Mouse (Mus musculus) lung, postnatal 25 days (tissue): ENCODE data around the gene Klk1b24.
"Not testable (repeated sequence)": the region's sequence is repeated elsewhere in the genome, so short reads cannot be mapped to it uniquely, and the experiment has no call there.

Source experiments
- DNase-seq: peaks from one replicate; pipeline ENCODE4 v3.0.0; 2022; ENCODE audit warnings: low spot score

Klk1b24 gene

DNA sequence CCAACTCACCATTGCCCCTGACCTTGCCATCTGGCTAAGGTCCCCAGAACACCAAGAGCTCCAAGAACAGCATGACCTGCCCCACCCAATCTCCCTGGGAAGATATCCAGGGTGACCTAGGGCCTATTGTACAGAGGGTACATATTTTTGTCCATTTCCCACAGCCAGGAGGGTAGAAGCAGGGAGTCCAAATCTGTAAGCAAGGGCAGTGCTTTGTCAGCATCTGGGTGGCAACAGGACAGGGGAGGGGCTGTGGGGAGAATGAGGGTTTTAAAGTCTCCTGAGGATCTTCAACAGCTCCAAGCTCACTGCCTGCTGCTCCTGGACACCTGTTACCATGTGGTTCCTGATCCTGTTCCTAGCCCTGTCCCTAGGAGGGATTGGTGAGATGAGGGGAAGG, at the start of gene Klk1b24:
Gene Klk1b24, plus strand, starts transcription at position 301 of the 400 bp plus-strand sequence.
- DNase-seq: not testable (repeated sequence)

DNA sequence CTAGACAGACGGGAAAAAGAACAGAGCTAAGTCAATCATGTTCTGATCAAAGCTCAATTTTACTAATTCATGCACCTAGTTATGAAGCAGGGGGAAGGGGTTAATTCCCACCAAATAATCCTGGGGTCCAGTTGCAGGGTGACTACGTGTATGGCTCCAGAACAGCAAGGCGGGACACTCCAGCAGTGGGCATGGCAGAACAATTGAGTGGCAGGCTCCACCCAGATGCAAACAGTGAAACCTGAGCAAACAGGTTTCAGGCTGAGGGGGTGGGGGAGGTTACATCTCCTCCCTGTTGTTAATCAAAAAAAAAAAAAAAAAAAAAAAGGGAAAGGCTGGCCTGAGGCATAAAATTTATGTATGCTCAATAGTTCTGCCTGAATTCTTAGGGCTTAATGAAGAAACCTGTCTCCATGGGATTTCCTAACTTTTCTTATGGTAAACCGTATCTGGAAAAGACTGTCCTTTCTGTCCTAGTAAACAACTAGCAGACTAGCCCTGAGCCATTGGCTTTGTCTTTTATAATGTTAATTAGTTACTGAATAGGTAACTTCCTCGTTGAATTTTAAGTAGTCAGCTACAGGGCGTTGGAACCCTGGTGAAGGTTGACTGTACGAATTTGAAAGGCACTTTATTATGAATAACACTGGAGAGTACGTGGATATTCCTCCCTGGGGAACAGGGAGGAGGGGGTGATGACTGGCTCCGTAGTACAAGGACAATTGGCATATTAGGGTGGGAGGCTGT, 8.6 kb upstream of the Klk1b24 start:
- no peak for DNase-seq

DNA sequence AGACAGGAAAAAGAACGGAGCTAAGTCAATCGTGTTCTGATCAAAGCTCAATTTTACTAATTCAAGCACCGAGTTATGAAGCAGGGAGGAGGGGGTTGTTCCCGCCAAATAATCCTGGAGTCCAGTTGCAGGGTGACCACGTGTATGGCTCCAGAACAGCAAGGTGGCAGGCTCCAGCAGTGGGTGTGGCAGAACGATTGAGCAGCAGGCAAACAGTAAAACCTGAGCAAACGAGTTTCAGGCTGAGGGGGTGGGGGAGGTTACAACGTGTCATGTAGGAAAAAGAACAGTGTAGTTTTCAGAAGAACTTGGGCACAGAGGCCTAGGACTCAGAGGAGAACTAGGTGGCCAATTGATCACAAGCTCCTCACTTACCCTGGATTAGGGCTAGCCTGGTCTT, 1.5 kb upstream of the Klk1b24 start:
- not testable (repeated sequence) for DNase-seq

DNA sequence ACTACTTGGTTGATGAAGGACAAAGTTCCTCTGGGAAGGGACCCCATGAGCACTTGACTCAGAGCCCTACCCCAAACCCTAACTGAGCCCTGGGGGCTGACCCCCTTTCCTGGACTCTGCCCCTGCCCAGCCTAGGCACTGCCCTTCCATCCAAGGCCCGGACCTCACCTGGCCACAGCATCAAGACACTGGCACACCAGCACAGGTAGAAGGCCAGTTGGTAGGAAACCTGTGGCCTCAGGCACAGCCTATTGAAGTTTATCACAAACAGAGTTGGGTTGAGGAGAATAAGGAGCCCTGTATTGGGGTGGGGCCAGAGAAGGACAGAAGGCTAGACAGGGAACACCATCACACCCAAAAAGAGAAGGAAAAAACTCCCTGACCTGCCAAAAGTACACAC, 5.4 kb downstream of the Klk1b24 start:
- DNase-seq: not testable (repeated sequence)

DNA sequence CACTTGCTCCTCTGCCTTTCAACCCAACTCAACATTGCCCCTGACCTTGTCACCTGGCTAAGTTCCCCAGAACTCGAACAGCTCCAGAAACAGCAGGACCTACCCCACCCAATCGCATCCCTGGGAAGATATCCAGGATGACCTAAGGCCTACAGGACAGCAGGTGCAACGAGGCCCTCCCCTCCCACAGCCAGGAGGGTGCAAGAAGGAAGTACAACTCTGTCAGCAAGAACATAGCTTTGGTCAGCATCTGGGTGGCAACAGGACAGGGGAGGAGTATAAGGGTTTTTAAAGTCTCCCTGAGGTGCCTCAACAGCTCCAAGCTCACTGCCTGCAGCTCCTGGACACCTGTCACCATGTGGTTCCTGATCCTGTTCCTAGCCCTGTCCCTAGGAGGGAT, 9.9 kb downstream of the Klk1b24 start, which contains the start of gene Klk1b3:
Gene Klk1b3, plus strand, starts transcription at position 301 of the 400 bp plus-strand sequence.
- no peak for DNase-seq

DNA sequence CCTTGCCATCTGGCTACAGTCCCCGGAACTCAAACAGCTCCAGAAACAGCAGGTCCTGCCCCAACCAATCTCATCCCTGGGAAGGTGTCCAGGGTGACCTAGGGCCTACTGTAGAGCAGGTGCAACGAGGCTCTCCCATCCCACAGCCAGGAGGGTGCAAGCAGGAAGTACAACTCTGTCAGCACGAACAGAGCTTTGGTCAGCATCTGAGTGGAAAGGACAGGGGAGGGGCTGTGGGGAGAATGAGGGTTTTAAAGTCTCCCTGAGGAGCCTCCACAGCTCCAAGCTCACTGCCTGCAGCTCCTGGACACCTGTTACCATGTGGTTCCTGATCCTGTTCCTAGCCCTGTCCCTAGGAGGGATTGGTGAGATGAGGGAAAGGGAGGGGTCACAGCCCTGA, 19.1 kb downstream of the Klk1b24 start, which contains the start of gene Klk1b4:
Gene Klk1b4, plus strand, starts transcription at position 301 of the 400 bp plus-strand sequence.
- DNase-seq: not testable (repeated sequence)

DNA sequence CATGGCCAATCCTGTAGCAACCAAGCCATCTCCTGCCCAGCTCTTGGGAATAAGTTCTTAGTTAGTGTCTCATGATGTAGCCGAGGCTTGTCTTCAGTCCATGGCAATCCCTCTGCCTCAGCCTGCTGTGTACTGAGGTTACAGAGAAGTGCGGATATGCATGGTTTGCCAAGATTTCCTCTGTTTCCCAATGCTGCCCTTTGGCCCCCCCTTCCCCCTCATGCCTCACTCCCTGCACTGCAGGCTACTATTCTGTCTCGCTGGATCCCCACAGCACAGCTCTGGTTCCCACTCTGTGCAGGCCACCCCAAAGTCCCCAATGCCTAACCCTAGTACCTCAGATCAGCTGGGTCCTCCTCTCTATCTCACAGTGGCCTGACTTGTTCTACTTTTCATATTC, 20.3 kb downstream of the Klk1b24 start:
- no peak for DNase-seq

DNA sequence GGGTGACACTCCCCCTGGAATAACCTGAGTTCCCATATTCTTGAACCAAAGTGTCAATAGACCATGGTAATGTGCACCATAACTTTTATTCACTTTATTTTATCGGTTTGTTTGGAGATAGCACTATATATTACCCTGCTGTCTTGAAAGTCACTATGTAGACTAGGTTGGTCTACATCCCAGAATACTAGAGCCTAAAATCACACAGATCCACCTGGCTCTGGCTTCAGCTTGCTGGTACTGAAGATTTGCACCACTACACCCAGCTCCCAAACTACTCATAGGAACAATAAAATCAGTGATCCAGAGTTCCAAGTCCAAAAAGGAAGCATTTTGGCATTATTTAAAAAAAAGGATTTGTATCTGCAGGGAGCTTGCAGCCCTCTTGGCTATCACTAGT, 27.6 kb downstream of the Klk1b24 start, which contains the start of gene Klk1b5:
Gene Klk1b5, plus strand, starts transcription at position 301 of the 400 bp plus-strand sequence.
- DNase-seq: no peak

DNA sequence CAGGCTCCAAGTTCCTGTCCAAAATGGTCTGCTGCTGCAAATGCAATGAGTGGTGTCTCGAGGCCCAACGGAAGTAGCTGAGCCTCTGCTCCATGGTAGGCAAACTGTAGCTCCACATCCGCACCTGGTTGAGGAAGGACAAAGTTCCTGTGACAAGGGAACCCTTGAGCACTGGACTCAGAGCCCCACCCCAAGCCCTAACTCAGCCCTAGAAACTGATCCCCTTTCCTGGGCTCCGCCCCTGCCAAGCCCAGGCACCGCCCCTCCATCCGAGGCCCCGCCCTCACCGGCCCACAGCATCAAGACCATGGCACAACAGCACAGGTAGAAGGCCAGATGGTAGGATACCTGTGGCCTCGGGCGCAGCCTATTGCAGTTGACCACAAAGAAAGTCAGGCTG, 33.6 kb downstream of the Klk1b24 start:
- DNase-seq: not testable (repeated sequence)

DNA sequence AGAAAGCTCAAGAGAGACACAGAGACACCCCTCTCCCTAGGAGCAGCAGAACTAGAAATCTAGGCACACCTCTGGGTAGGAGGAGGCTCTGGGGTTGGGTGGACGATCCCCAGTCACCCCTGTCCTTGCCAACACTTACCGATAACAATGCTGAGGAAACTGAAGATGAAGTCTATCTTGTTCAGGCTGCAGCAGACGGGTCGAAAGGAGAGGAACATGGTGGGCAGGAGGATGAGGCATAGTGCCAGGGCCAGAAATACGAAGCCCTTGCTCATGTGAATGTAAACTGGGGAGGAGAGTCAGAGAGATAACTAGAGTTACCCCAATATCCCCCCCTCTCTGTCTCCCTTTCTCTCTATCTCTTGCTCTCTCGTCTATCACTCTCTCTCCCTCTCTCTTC, 34.3 kb downstream of the Klk1b24 start:
- not testable (repeated sequence) for DNase-seq

DNA sequence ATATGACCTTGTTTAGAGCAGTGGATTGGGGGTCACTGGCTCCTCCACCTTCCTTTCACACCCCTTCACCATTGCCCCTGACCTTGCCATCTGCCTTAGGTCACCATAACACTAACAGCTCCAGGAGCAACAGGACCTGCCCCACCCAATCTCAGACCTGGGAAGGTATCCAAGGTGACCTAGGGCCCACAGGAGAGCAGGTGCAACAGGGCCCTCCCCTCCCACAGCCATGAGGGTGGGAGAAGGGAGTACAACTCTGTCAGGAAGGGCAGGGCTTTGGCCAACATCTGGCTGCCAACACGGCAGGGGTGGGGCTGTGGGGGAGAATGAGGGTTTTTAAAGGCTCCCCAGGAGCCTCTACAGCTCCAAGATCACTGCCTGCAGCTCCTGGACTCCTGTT, 37.0 kb downstream of the Klk1b24 start, which contains the start of gene Klk1:
Gene Klk1, plus strand, starts transcription at position 285 of the 400 bp plus-strand sequence.
- DNase-seq: no peak

DNA sequence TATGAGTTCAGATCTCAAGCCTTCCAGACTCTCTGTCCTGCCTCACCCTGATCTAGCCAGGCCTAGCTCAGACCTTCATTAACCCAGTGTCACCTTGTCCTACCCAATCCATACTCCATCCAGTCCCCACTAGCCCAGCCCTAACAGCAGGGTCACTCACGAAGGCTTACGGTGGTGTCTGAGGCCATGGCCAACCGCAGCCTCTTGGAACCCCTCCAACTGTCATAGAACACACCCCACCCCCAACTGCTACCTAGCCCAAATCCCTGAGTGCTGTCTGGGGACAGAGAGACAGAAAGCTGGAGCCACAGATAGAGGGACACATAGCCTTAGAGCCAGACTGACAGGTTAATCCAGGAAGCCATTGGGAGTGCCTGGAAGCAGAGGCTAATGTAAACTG, 47.9 kb downstream of the Klk1b24 start, which contains the start of gene Gm36864:
Gene Gm36864, plus strand, starts transcription at position 269 of the 400 bp plus-strand sequence.
- DNase-seq: no peak

DNA sequence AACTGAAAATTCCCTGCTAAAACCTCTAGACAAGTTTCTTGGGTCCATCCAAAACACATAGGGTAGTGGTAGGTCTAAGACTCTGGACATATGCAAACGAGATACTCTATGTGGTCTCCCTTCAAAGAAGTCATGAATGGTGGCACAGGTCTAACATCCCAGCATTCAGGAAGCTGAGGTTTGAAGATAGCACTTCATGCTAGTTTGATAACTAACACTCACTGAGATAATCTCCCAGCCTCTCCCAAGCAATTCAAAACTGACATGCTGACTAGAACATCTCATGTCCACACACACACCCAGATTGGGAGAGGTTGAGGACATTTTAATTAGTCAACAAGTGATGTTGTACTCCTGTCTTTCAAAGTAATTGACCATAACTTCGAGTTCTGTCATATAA, 51.9 kb downstream of the Klk1b24 start:
- DNase-seq: no peak

DNA sequence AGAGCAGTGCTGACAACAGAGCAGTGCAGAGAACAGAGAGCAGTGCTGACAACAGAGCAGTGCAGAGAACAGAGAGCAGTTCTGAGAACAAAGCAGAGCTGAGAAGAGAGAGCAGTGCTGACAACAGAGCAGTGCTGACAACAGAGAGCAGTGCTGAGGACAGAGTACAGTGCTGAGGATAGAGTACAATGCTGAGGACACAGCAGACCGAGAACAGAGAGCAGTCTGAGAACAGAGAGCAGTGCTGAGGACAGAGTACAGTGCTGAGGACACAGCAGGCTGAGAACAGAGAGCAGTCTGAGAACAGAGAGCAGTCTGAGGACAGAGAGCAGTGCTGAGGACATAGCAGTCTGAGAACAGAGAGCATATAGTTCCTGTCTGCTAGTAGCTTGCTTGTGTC, 52.7 kb downstream of the Klk1b24 start:
- no peak for DNase-seq

DNA sequence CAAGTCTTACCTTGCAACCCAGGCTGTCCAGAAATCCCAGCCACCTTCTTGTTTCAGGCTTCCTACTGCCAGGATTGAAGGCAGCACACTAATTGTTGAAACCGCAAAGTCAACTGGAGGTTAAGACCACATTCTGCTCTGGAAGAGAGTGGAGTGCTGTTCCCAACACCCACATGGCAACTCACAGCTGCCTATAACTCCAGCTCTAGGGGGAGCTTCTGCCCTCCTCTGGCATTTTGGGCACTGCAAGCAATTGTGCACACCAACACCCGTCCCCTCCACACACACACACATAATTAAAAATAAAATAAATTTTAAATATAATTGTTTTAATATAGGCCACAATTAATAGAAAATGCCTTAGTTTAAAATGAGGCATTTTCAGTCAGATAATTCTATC, 53.1 kb downstream of the Klk1b24 start:
- DNase-seq: no peak
